Mouse (Mus musculus): ENCODE data around the gene Hexb.

DNA sequence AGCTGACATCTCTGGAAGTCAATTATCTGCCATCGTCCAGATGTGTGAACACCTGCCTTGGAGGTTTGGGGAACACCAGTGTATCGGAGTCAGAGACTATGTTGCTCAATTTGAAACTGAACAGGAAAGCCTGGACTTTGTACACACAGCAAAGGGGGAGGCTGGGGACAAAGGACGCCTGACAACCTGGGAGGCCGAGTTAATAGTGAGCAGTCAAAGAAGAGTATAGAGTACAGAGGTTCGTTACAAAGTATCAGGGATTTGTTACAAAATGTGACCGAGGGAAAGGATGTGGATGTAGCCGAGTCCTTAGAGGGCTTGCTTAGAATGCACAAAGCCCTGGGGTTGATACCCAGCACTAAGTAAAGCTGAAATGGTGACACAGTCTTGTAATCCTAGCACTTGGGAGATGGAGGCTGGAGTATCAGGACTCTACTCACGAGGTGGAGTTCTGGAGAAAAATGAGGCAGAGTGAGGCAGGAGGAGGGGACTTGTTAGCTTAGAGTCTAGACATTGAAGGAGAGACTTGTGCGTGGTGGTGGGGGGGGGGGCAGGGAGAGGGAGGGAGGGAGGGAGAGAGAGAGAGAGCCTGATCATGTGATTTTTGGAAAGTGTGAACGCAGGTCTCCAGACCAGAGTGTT lies 26.3 kb upstream of the Hexb start:
- no peak for TF ChIP-seq CTCF (IDR thresholded peaks at IDR 0.05; ENCODE audit: control insufficient read depth, insufficient read depth, low read length)
- TF ChIP-seq POLR2A (IDR thresholded peaks at IDR 0.05; ENCODE audit: borderline replicate concordance, control insufficient read depth, low read depth, low read length) = no peak

All from bone marrow, adult 2 months (tissue).